Mouse (Mus musculus): ENCODE measurements around the gene P4ha2.

The P4ha2 gene

GRCm38 (mm10) chr11:54068520-54069371 is 31.1 kb upstream of the P4ha2 start, which contains the start of gene Pdlim4:
Gene Pdlim4 (minus strand): TSS chr11:54069014.
- DNase-seq (ENCODE audit: low spot score) = peak; percentile 46

GRCm38 (mm10) chr11:54071726-54072445 is 28.0 kb upstream of the P4ha2 start:
- DNase-seq (ENCODE audit: low spot score) = no peak

DNA sequence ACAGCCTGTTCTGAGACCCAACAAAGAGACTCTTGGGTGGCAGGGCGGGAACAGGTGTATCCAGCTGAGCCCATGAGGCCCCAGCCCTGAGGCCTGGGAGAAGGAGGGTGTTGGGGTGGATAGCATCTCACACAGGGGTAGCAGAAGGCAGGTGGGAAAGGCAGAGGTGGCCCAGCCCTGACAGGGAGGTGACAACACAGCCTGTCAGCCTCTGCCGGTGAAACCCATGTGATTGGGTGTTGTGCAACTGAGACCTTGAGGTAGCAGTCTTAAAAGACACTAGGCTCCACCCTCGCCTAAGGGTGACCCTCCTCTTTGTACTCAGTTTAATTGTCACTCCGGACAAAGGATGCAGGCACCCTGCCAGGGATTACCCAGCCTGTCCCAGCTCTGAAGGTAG is 26.6 kb upstream of the P4ha2 start:
- no peak for DNase-seq (ENCODE audit: low spot score)

DNA sequence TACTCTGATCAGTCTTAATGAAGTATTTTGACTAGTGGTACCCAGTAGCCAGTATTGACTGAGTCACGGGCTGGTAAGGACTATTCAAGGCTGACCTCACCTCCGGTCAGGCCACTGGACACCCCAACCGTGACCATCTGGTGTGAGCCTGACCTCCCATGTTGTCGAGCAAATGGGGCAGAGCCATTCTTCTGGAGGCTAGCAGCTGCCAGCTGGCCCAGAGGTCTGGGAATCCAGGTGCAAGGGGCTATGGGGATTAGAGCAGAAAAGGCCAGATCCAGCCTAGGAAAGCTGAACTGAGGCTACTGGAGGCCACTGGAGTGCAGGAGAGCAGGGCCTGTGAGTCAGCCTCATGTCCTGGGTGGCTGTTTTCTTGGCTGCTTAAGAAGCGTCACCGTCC is 24.5 kb upstream of the P4ha2 start:
- no peak for DNase-seq (ENCODE audit: low spot score)

DNA sequence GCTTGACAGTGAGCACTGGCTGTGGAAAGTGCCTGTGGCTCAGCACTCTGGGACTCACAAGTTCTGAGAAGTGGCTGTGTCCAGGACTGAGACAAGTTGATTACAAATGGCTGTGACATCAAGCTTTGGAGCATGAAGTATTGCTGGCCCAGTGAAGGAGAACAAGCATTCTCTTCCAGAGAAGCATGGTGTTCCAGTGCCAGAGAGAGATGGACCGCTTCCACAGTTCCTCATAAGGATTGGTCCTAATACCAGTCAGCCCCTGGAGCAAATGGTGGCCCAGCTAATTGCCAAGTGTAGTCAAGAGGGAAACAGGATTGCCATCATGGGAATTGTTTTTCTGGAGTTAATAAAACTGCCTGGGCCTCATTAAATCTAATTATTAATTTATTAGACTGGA is 23.8 kb upstream of the P4ha2 start:
- DNase-seq (ENCODE audit: low spot score) = no peak

DNA sequence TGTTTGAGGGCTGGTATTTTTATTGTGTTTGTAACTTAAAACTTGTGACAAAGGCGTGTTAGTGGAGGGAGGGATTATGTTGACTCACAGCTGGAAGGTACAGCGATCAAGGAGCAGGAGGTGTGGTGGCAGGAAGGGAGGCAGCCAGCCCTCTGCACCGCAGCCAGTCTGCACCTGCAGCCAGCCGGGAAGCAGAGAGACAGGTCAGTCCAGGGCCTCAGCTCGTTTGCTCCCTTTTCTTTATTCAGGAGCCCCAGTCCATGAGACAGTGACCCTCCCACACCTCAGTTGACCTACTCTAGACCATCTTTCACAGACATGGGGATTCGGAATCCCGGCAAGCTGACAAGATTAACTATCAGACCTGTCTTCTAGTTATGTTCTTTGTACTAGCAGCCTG is 19.5 kb upstream of the P4ha2 start:
- no peak for DNase-seq (ENCODE audit: low spot score)

DNA sequence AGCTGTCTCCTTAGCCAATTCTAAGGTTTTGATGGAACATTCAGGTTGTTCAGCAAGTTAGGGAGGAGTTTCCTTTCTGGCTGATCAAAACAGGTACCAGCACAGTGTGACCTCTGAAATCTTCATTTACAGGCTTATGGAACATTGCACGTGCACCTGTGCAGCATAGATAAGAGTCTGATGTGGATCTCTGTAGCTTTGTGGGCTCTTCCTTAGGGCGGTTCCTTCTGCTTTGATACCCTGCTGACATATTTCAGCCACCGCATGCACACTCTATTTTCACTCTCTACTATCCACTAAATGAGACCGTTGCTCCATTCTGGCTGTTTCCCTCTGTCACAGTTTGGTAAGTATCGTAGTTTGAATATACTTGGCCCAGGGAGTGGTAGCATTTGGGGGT is 17.2 kb upstream of the P4ha2 start:
- DNase-seq (ENCODE audit: low spot score) = no peak

GRCm38 (mm10) chr11:54084976-54085375 is 14.9 kb upstream of the P4ha2 start:
- no peak for DNase-seq (ENCODE audit: low spot score)

GRCm38 (mm10) chr11:54085816-54086215 is 14.1 kb upstream of the P4ha2 start:
- DNase-seq (ENCODE audit: low spot score) = no peak

- DNase-seq (ENCODE audit: low spot score) = no peak
These were observed 11.5 kb upstream of the P4ha2 start for GRCm38 (mm10) chr11:54088253-54088946.

DNA sequence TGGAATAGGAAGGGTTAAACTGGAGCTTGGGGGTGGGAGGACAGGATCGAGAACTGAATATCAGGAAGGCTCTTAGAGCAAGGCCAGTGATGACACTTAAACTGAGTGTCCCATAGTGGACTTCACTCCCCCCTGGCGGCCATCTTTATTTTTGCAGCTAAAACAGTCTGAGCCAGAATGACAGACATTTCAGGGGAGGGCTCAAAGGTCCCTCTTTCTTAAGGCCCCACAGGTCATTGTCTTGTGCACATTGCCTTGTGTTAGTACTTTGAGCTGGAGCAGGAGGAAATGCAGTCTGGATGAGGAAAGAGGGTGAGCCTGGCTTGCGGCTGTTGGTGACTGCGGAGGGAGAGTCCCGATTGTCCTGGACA is 11.0 kb upstream of the P4ha2 start:
- peak; percentile 86 for DNase-seq (ENCODE audit: low spot score)

DNA sequence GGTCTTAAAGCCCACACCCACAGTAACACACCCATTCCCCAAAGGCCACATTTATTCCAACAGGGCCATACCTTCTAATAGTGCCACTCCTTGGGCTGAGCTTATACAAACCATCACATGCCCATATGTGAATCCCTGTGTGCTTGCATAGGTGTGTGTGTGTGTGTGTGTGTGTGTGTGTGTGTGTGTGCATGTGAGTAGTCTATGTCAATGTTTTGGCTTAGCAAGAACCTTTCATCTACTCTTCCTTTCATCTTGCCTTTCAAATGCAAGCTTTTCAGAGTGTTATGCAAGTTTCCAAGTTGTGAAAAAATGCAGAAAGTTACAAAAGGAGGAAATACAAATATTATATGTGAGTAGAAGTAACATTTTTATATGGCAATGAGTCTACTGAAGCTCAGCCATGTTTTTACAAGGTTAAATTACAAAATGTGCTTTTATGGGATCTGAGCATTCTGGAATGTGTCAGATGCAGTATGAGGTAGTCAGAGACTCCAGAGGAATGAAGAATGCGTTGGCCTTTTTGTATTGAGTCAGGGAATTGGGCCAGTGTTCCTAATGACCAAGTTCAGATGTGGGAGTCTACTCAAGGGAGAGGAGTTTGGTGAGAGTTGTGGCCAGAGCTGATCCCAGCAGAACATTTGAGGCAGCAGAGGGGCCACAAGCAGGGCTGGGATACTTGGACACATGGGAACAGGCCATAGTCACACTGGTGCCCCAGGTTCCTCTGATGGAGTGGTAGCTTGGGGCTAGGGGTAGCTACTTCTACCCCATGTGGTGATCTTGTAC is 9.6 kb upstream of the P4ha2 start:
- DNase-seq (ENCODE audit: low spot score) = no peak

DNA sequence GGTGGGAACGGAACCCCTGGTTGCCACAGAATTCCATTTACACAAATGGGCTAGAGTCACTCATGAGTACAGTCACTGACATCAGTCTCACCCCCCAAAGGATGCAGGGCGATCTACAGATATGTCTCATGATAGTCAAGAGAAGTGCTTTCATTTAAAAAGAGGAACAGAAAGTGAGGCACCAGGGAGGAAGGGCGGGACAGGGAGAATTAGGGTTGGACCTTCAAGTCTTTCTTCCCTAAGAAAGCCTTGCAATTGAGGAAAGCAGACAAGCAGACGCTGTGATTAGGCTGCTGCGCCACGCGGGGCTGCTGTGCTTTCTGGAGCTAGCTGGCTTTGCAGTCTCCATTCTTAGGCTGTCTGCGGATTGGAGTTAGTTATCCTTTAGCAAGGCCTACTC is 8.2 kb upstream of the P4ha2 start:
- DNase-seq (ENCODE audit: low spot score) = no peak

DNA sequence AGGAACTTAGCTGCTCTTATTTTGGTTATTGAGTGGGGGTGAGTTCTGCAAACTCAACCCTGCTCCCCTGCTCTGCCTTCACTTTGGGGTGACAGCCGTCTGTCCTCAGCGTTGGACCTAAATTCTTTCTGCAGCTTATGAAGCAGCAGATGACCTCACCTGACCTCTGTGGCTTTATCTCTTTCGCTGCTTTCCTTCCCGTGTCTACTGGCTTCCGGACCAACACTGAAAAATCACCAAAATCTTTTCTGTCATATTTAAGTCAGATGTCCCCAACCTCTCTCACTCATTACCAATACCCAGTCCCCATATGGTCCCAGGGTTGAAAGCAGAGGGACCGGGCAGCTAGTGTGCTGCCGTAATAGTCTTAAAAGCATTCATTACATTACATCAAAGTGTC is 7.7 kb upstream of the P4ha2 start:
- DNase-seq (ENCODE audit: low spot score) = no peak

DNA sequence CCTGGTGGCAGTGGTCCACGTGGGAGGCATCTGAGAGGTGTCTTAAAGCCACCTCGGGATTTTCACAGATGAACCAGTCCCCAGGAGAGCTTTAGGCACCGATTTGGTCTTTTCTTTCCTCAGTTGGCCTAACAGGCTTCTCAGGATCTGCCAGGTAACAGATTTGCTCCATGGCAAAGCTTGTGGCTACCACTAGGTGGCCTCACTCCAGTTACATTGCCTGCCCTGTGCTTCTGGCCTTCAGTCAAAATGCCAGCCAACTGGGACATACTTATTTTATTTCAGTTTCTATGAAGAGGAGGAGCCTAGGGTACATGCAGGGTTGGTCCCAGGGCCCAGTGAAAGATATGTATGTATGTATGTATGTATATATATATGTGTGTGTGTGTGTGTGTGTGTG is 6.9 kb upstream of the P4ha2 start:
- peak; percentile 48 for DNase-seq (ENCODE audit: low spot score)

DNA sequence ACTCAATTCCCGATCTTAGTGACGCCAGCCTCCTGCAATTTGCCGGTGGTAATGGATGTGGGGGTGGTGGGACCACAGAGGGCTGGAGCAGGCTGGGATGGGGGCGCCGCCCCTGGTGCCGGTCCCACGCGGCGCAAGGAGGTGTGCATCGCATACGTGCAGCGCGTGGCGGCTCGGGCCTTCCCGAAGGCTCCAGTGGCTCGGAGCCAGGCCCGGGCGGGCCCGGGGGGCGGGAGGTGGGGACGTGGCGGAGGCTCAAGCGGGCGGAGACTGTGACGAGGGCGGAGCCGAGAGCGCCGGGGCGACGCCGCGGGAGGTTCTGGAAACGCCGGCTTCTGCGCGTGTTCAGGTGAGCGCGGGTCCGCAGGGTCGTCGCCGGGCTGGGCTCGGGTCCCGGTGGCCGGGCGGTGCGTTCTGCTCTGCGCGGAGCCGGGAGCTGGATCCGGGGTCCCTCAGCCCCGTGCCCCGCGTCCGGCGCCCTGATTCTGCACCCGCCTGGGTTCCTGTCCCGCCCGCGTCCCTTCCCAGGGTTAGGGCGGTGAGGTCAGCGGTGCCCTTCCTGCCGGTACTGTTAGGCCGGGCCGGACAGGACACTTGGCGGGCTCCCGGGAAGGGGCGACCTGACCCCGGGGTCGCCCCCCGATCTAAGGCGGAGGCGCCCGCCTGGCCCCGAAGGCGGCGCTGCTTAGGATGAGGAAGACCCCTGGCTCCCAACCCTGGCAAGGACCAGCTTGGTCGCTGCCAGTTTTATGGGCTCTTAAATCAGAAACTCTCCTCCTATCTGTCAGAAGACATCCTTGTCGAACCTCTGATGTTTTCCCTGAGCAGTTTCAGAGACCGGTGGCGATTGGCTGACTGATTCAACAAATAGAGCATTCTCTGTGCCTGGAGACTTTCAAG is 1.0 kb downstream of the P4ha2 start:
- DNase-seq (ENCODE audit: low spot score) = peak; percentile 76

- no peak for DNase-seq (ENCODE audit: low spot score)
These were observed 1.8 kb downstream of the P4ha2 start for GRCm38 (mm10) chr11:54101701-54102100.

- DNase-seq (ENCODE audit: low spot score) = no peak
These were observed 3.0 kb downstream of the P4ha2 start for GRCm38 (mm10) chr11:54102706-54103449.

- no peak for DNase-seq (ENCODE audit: low spot score)
These were observed 5.1 kb downstream of the P4ha2 start for GRCm38 (mm10) chr11:54105011-54105410.

DNA sequence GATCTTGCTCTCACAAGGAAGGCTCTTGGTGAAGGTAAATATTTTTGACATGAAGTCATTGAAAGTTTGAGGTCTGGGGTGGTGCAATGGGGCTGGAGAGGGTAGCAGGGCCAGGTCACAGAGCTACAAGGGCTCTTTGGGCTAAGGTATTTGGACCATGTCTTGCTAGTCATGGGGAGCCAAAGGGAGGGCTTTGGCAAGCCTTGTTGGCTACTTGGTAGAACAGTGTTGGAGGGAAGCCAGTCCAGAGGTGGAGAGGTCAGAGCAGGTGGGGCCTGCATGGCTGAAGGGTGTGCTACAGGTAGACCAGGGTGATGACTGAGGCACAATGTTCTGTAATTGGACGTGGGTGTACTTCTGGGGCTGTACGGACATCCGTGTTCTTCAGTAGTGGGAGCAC is 6.8 kb downstream of the P4ha2 start:
- no peak for DNase-seq (ENCODE audit: low spot score)

Data from urinary bladder, postnatal 14 days (tissue).